Mouse (Mus musculus): Measurements from ENCODE around the gene Dffb. TPM values are rescaled to one million over a fixed set of nuclear protein-coding genes. Genes with fewer than 3 reads are reported as not detected.
A peak's percentile ranks its signal among the peaks of the same experiment; 100 is the strongest.
"Not testable (repeated sequence)": the region's sequence is repeated elsewhere in the genome, so short reads cannot be mapped to it uniquely, and the experiment has no call there.

Dffb gene
- total RNA-seq, 2 experiments from 2014 or later, result 6.7 to 14.2 TPM

DNA sequence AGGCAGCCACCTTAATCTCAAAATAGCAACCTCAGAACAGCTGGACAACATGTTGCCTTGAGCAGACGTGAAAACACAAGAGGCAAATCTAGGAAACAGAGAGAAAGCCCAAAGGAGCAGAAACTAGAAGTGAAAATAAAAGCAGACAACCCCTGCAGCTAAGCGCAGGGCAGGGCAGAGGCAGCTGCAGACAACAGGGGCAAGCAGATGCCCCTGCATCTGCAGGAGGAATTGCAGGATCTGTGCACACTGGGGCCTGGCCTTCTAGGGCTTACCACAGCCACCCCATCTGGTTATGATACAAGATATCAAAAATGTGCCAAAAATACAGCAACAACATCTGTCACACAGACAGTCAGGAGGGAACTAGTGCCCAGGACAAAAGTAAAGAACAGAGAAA is 7.4 kb downstream of the Dffb start:
- no peak for ATAC-seq (replicated peaks; ENCODE audit: poor library complexity, severe bottlenecking)

DNA sequence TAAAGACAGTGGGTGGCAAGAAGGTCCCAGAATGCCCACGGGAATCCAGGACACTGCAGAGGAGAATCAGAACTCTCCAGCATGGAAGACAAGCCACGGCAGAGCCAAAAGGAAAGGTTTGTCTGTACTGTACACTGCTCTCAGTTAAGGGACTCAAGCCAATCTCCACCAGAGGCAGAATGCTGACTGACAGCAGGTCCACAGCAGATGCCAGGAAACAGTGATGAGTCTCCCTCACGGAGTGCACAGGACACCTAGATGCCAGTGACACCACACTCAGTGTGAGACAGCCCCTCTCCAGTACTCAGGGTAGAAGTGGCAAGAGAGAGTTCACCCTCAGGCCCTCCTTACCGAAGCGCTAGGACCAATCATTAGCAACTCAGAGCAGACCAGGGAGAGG is 8.3 kb downstream of the Dffb start:
- no peak for ATAC-seq (replicated peaks; ENCODE audit: poor library complexity, severe bottlenecking)

GRCm38 (mm10) chr4:153962631-153963030 is 12.3 kb downstream of the Dffb start:
- ATAC-seq (replicated peaks; ENCODE audit: poor library complexity, severe bottlenecking), result no peak

DNA sequence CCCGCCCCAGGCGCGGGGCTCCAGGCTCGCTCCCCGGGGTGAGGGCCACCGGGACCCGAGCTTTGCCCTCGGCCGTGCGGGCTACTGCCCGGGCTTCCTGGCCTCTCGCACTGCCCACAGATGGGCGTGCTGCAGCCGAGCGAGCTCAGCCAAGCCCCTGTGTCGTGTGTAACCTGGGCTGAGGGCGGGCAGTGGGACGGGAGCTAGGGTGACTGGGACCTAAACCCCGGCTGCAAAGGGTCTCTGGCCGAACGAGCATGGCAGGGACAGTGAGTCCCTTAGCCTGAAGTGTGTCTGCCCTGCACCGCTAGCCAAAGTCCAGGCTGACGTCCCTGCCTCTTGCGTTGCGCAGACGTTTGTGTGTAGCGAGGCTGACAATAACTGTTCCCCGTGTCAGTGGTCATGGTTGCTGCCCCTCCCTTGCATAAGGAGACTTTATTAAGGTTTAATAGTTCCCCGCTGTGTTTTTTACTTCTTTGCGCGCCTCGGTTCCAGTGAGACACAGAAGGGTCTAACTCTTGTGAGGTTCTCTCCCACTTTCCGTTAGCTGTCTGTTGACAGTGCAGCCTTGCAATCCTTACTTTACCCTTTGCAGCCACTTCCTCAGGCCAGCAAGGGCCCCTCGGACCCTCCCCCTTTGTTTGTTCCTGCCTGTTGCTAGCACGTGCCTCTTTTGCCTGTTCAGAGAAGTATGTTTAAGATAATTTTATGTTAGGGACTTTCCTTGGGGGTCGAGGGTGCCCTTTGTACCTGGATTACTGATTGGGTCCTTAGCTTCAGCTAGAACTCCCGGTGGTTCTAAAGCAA is 17.3 kb downstream of the Dffb start:
- peak; percentile 42 for ATAC-seq (replicated peaks; ENCODE audit: poor library complexity, severe bottlenecking)

GRCm38 (mm10) chr4:153956569-153957405 is 18.1 kb downstream of the Dffb start, which contains the start of gene A430005L14Rik:
Gene A430005L14Rik, plus strand, starts transcription at chr4:153957237.
- peak; percentile 87 for ATAC-seq (replicated peaks; ENCODE audit: poor library complexity, severe bottlenecking)

- no peak for ATAC-seq (replicated peaks; ENCODE audit: poor library complexity, severe bottlenecking)
These were observed 19.3 kb downstream of the Dffb start for GRCm38 (mm10) chr4:153955651-153956050.

- ATAC-seq (replicated peaks; ENCODE audit: poor library complexity, severe bottlenecking), result no peak
These were observed 23.2 kb downstream of the Dffb start for GRCm38 (mm10) chr4:153951692-153952091.

- ATAC-seq (replicated peaks; ENCODE audit: poor library complexity, severe bottlenecking), result no peak
These were observed 23.8 kb downstream of the Dffb start for GRCm38 (mm10) chr4:153951150-153951549.

- ATAC-seq (replicated peaks; ENCODE audit: poor library complexity, severe bottlenecking), result no peak
These were observed 24.6 kb downstream of the Dffb start for GRCm38 (mm10) chr4:153950372-153950771.

DNA sequence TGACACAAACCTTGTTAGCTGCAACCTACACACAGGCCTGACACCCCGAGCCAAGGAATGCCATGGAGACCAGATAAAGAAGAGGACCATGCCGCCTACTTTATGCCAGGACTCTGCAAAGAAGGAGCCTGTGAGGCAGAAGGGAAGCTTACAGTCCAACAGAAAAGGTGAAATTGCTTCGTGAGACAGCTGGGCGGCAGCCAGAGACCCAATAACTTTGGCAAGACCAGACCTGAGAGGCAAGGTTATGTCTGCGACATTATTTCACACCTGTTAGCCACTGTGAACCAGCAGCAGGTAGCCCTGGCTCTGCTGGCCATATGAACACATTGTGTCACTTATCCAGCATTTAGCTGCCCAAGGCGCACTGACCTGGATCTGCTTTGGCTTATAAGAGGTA is 29.2 kb downstream of the Dffb start:
- ATAC-seq (replicated peaks; ENCODE audit: poor library complexity, severe bottlenecking), result no peak

DNA sequence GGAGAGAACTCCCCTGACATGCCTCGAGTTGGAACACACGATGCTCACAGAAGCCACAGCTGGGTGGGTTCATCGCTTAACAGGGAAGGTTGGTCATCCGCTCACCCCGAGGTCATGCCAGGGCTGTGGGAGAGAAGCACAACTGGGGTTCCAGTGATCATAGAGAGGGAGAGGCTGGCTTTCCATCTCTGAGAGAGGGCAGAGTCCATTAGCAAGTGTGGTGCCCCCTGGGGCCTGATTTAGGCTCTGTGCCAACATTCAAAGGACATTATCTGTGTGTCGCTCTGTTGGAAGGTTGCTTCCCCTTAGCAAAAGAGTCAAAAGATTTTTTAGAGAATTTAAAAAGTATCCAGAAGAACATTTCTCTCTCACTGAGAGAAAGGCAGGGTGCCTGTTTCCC is 30.7 kb downstream of the Dffb start:
- no peak for ATAC-seq (replicated peaks; ENCODE audit: poor library complexity, severe bottlenecking)

DNA sequence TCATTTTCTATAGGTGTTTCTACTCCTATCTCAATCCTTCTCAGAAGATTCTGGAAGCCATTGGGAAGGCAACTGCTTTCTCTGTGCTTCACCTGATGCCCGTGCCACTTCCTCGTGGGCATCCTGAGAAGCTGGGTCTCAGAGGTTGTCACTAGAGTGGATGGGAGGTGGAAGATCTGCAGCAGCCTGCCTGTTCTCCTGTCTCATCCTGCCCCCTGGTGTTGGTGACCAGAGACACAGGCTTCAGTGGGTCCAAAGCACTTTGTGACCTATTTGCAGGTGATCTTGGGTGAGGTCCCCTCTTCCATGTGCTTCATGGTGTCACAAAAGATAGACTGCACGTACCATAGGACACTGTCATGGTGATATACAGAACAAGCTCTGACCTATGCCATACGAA is 31.7 kb downstream of the Dffb start:
- ATAC-seq (replicated peaks; ENCODE audit: poor library complexity, severe bottlenecking), result 0 out of 2 replicates have a peak, but pooled peaks have one; percentile 38

DNA sequence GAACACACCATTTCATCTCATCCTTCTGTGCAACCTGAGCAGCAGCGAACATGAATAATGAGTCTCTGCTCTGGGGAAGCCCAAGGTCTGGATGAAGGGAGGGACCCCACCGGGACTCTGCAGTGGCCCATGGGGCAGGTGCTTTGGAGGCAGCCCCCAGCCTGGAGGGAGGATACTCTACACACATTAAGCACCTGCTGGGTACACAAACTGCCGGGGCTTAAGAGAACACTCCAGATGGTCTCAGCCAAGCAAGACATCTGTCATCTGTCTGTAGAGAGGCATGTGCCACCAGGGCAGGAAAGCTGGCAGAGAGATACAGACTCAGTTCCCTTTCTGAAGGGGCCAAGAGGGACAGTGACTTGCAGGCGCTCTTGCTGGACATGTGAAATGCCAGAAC is 45.0 kb downstream of the Dffb start:
- no peak for ATAC-seq (replicated peaks; ENCODE audit: poor library complexity, severe bottlenecking)

- no peak for ATAC-seq (replicated peaks; ENCODE audit: poor library complexity, severe bottlenecking)
These were observed 45.5 kb downstream of the Dffb start for GRCm38 (mm10) chr4:153929425-153929824.

GRCm38 (mm10) chr4:153928772-153929299 is 46.1 kb downstream of the Dffb start:
- ATAC-seq (replicated peaks; ENCODE audit: poor library complexity, severe bottlenecking), result no peak

DNA sequence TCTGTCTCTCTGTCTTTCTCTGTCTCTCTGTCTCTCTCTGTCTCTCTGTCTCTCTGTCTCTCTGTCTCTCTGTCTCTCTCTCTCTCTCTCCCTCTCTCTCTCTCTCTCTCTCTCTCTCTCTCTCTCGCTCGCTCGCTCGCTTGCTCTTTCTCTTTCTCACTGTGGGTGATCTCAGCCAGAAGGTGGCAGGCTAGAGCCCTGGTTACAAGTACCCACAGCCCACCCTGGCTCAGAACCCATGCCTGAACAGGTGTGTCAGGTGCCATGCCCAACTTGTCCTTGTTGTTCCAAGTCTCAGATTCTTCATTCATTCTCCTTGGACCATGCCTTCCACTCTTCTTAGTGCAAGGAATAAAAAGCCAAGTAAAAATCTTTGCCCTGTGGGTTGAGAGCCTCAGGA is 52.8 kb downstream of the Dffb start:
- ATAC-seq (replicated peaks; ENCODE audit: poor library complexity, severe bottlenecking), result not testable (repeated sequence)

GRCm38 (mm10) chr4:153920517-153921233 is 54.3 kb downstream of the Dffb start:
- ATAC-seq (replicated peaks; ENCODE audit: poor library complexity, severe bottlenecking), result no peak

DNA sequence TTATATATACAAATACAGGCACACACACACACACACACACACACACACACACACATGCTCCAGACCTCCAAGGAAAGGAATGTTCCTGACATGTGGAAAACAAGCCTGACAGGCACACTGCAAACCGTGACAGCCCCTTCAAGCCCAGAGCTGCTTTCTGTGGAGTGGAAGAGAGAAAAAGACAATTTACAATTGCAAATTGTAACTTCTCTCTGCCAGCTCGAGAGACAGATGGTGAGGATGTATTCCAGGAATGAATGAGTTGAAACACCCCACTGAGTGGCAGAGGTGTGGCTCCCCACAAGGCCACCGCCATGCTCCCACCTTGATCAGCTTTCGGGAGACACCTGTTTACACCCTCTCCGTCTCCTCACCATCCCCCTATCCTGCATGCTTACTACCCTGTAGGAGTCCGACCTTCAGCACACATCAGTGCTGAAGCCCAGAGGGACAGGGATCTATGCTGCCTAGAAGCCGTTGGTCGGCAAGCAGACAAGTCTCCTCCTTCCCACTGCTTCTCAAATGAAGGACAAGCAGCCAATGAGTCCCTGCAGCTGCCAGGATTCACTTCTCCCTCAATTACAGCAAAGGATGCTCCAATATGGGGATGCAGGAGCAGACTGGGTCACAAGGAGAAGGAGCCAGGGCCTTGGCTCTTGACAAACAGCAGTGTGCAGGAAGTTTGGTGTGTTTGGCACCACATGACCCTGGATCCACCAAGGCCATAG is 57.0 kb downstream of the Dffb start:
- ATAC-seq (replicated peaks; ENCODE audit: poor library complexity, severe bottlenecking), result no peak

Measured in granulocyte monocyte progenitor cell, adult 5-6 weeks (primary cell).